Mouse (Mus musculus): ENCODE data around the gene Ccdc154. TPM values are rescaled to one million over a fixed set of nuclear protein-coding genes. Genes with fewer than 3 reads are reported as not detected.

Gene Ccdc154
- polyA plus RNA-seq, 1 experiment from 2014 or later = not detected

Other genes starting within 250 kb of the Ccdc154 start
- gene Mapk8ip3, start 225.5 kb upstream of the Ccdc154 start, polyA plus RNA-seq (2016; fragmentation: Nextera tagmentation; extraction: Ambion mirVana) = 78.9 and 82.1 TPM in 2 replicates
- gene Jpt2, start 201.8 kb upstream of the Ccdc154 start, polyA plus RNA-seq (2016; fragmentation: Nextera tagmentation; extraction: Ambion mirVana) = 183 TPM in 2 replicates
- 12.0 and 13.1 TPM in 2 replicates for gene Cramp1l, start 146.7 kb upstream of the Ccdc154 start, polyA plus RNA-seq (2016; fragmentation: Nextera tagmentation; extraction: Ambion mirVana)
- gene Ift140, start 146.4 kb upstream of the Ccdc154 start, polyA plus RNA-seq (2016; fragmentation: Nextera tagmentation; extraction: Ambion mirVana) = 23.0 and 29.4 TPM in 2 replicates
- 11.1 and 11.7 TPM in 2 replicates for gene Tmem204, start 78.9 kb upstream of the Ccdc154 start, polyA plus RNA-seq (2016; fragmentation: Nextera tagmentation; extraction: Ambion mirVana)
- gene Telo2, start 46.5 kb upstream of the Ccdc154 start, polyA plus RNA-seq (2016; fragmentation: Nextera tagmentation; extraction: Ambion mirVana) = 43.3 and 50.9 TPM in 2 replicates
- gene Ptx4, start 41.7 kb upstream of the Ccdc154 start, polyA plus RNA-seq (2016; fragmentation: Nextera tagmentation; extraction: Ambion mirVana) = not detected in 2 replicates
- gene Clcn7, start 29.1 kb upstream of the Ccdc154 start, polyA plus RNA-seq (2016; fragmentation: Nextera tagmentation; extraction: Ambion mirVana) = 22.4 and 25.1 TPM in 2 replicates
- not detected in 2 replicates for gene Gm38655, start 13.0 kb downstream of the Ccdc154 start, polyA plus RNA-seq (2016; fragmentation: Nextera tagmentation; extraction: Ambion mirVana)
- 34.1 and 36.2 TPM in 2 replicates for gene BC003965, start 22.1 kb downstream of the Ccdc154 start, polyA plus RNA-seq (2016; fragmentation: Nextera tagmentation; extraction: Ambion mirVana)
- gene Unkl, start 25.9 kb downstream of the Ccdc154 start, polyA plus RNA-seq (2016; fragmentation: Nextera tagmentation; extraction: Ambion mirVana) = 9.4 TPM in 2 replicates
- 67.1 and 71.3 TPM in 2 replicates for gene Gnptg, start 77.7 kb downstream of the Ccdc154 start, polyA plus RNA-seq (2016; fragmentation: Nextera tagmentation; extraction: Ambion mirVana)
- gene Tsr3, start 77.7 kb downstream of the Ccdc154 start, polyA plus RNA-seq (2016; fragmentation: Nextera tagmentation; extraction: Ambion mirVana) = 66.7 and 67.0 TPM in 2 replicates
- gene Baiap3, start 93.9 kb downstream of the Ccdc154 start, polyA plus RNA-seq (2016; fragmentation: Nextera tagmentation; extraction: Ambion mirVana) = 2.3 and 4.0 TPM in 2 replicates
- gene Ube2i, start 112.2 kb downstream of the Ccdc154 start, polyA plus RNA-seq (2016; fragmentation: Nextera tagmentation; extraction: Ambion mirVana) = 726 and 737 TPM in 2 replicates
- not detected in 2 replicates for gene Prss34, start 135.9 kb downstream of the Ccdc154 start, polyA plus RNA-seq (2016; fragmentation: Nextera tagmentation; extraction: Ambion mirVana)
- not detected in 2 replicates for gene Prss28, start 146.2 kb downstream of the Ccdc154 start, polyA plus RNA-seq (2016; fragmentation: Nextera tagmentation; extraction: Ambion mirVana)
- gene Prss29, start 156.2 kb downstream of the Ccdc154 start, polyA plus RNA-seq (2016; fragmentation: Nextera tagmentation; extraction: Ambion mirVana) = not detected in 2 replicates
- gene Tpsab1, start 183.1 kb downstream of the Ccdc154 start, polyA plus RNA-seq (2016; fragmentation: Nextera tagmentation; extraction: Ambion mirVana) = not detected in 2 replicates
- gene Tpsb2, start 203.8 kb downstream of the Ccdc154 start, polyA plus RNA-seq (2016; fragmentation: Nextera tagmentation; extraction: Ambion mirVana) = not detected in 2 replicates
- gene Tpsg1, start 206.8 kb downstream of the Ccdc154 start, polyA plus RNA-seq (2016; fragmentation: Nextera tagmentation; extraction: Ambion mirVana) = 0.31 and 0.43 TPM in 2 replicates

All from neural tube, embryonic 12.5 days (tissue).